Mouse (Mus musculus): ENCODE measurements at regions not wholly inside any gene's neighbourhood (a gene's known extent, or its start where the extent isn't known, plus 50 kb on each side); places are given as distances from the start of the nearest gene placed in this dataset.
"Not testable (repeated sequence)": the region's sequence is repeated elsewhere in the genome, so short reads cannot be mapped to it uniquely, and the experiment has no call there.

GRCm38 (mm10) chr4:131415453-131415852 lies 422.6 kb downstream of the Ptpru start:
- no peak for DNase-seq (ENCODE audit: low spot score in 2 of 2)

GRCm38 (mm10) chr4:131416209-131416608 lies 421.9 kb downstream of the Ptpru start:
- no peak for DNase-seq (ENCODE audit: low spot score in 2 of 2)

GRCm38 (mm10) chr4:131417159-131417748 lies 420.8 kb downstream of the Ptpru start:
- no peak for DNase-seq (ENCODE audit: low spot score in 2 of 2)

GRCm38 (mm10) chr4:131425311-131425710 lies 412.8 kb downstream of the Ptpru start:
- DNase-seq (ENCODE audit: low spot score in 2 of 2) = no peak

GRCm38 (mm10) chr4:131427871-131428270 lies 410.2 kb downstream of the Ptpru start:
- DNase-seq (ENCODE audit: low spot score in 2 of 2) = no peak

- DNase-seq (ENCODE audit: low spot score in 2 of 2) = peak; percentile 40 to 66
Observed at GRCm38 (mm10) chr4:131429356-131429755, 408.7 kb downstream of the Ptpru start.

- DNase-seq (ENCODE audit: low spot score in 2 of 2) = no peak
Observed at GRCm38 (mm10) chr4:131430420-131430819, 407.7 kb downstream of the Ptpru start.

GRCm38 (mm10) chr4:131431188-131431587 lies 406.9 kb downstream of the Ptpru start:
- peak; percentile 40 to 84 for DNase-seq (ENCODE audit: low spot score in 2 of 2)

- DNase-seq (ENCODE audit: low spot score in 2 of 2) = no peak
Observed at GRCm38 (mm10) chr4:131432591-131433177, 405.4 kb downstream of the Ptpru start.

GRCm38 (mm10) chr4:131435222-131435621 lies 402.9 kb downstream of the Ptpru start:
- DNase-seq (ENCODE audit: low spot score in 2 of 2) = no peak

- no peak for DNase-seq (ENCODE audit: low spot score in 2 of 2)
Observed at GRCm38 (mm10) chr4:131438403-131438802, 399.7 kb downstream of the Ptpru start.

- no peak for DNase-seq (ENCODE audit: low spot score in 2 of 2)
Observed at GRCm38 (mm10) chr4:131438883-131439282, 399.2 kb downstream of the Ptpru start.

GRCm38 (mm10) chr4:131440845-131441244 lies 397.2 kb downstream of the Ptpru start:
- DNase-seq (ENCODE audit: low spot score in 2 of 2) = no peak

GRCm38 (mm10) chr4:131443518-131443917 lies 394.6 kb downstream of the Ptpru start:
- no peak for DNase-seq (ENCODE audit: low spot score in 2 of 2)

GRCm38 (mm10) chr4:131450296-131450695 lies 387.8 kb downstream of the Ptpru start:
- not testable (repeated sequence) for DNase-seq (ENCODE audit: low spot score in 2 of 2)

GRCm38 (mm10) chr4:131457551-131457950 lies 380.5 kb downstream of the Ptpru start:
- no peak for DNase-seq (ENCODE audit: low spot score in 2 of 2)

- DNase-seq (ENCODE audit: low spot score in 2 of 2) = no peak
Observed at GRCm38 (mm10) chr4:131459746-131460145, 378.3 kb downstream of the Ptpru start.

- DNase-seq (ENCODE audit: low spot score in 2 of 2) = no peak
Observed at GRCm38 (mm10) chr4:131461312-131461711, 376.8 kb downstream of the Ptpru start.

- DNase-seq (ENCODE audit: low spot score in 2 of 2) = no peak
Observed at GRCm38 (mm10) chr4:131461728-131462127, 376.4 kb downstream of the Ptpru start.

- DNase-seq (ENCODE audit: low spot score in 2 of 2) = no peak
Observed at GRCm38 (mm10) chr4:131475023-131475422, 363.1 kb downstream of the Ptpru start.

GRCm38 (mm10) chr4:131478923-131479322 lies 359.2 kb downstream of the Ptpru start:
- no peak for DNase-seq (ENCODE audit: low spot score in 2 of 2)

GRCm38 (mm10) chr4:131483958-131484605 lies 354.0 kb downstream of the Ptpru start:
- DNase-seq (ENCODE audit: low spot score in 2 of 2) = no peak

- no peak for DNase-seq (ENCODE audit: low spot score in 2 of 2)
Observed at GRCm38 (mm10) chr4:131484607-131485111, 353.4 kb downstream of the Ptpru start.

All from layer of hippocampus, adult 8-10 months (tissue).